Mouse (Mus musculus): ENCODE measurements around the gene Kif18b. TPM values are rescaled to one million over a fixed set of nuclear protein-coding genes. Genes with fewer than 3 reads are reported as not detected.

The Kif18b gene
- polyA plus RNA-seq, 1 experiment: 0.40 TPM

DNA sequence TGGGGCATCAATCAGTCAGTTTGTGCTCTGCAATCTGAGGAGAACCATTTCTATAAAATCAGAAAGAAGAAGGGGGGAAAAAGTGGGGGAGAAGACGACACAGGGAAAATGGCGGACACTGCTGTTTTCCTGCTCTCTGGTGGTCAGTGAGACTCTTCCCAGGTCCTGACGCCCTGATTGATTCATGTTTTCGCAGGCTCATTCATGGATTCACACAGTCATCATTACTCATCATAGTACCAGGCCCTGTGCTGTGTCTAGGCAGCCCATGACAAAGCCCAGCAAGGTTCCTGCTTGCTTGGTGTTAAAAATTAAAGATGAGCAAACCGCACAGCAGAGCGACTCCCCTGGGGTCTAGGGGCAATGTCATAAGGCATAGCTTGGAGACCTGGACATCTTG is 33.5 kb upstream of the Kif18b start:
- H3K4me3 ChIP-seq (ENCODE audit: insufficient read depth, low read length): no peak overlapping the region
- no peak overlapping the region for H3K27ac ChIP-seq (ENCODE audit: insufficient read depth, low read length)
- no peaks in the 10 kb centered on the region for H3K4me1 ChIP-seq (ENCODE audit: control insufficient read depth, insufficient read depth, low read length)
- no peak for TF ChIP-seq CTCF (IDR thresholded peaks at IDR 0.05; ENCODE audit: extremely low read depth, insufficient read depth, low read length)

DNA sequence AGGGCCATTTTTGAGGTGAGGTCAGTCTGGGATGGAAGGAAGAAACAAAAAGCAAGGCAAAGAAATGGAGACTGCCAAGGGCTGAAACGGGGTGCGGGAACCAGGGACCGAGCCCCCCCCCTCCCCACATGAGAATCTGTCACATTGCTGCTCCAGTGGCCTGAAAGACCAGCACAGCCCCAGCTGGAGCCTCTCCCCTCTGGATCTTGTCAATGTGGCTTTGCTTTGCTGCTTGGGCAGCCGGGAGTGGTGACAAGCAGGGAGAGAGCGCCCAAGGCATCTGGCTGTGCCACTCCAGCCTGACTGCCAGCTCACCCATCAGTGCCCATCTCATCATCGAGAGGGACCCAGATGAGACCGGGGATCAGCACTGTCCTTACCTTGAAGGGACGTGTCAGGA is 32.8 kb upstream of the Kif18b start:
- no peak for TF ChIP-seq CTCF (IDR thresholded peaks at IDR 0.05; ENCODE audit: extremely low read depth, insufficient read depth, low read length)
- no peak for TF ChIP-seq POLR2A (IDR thresholded peaks at IDR 0.05; ENCODE audit: extremely low read depth, insufficient read depth, low read length)
- no peak overlapping the region for H3K27ac ChIP-seq (ENCODE audit: insufficient read depth, low read length)
- no peaks in the 10 kb centered on the region for H3K4me1 ChIP-seq (ENCODE audit: control insufficient read depth, insufficient read depth, low read length)

DNA sequence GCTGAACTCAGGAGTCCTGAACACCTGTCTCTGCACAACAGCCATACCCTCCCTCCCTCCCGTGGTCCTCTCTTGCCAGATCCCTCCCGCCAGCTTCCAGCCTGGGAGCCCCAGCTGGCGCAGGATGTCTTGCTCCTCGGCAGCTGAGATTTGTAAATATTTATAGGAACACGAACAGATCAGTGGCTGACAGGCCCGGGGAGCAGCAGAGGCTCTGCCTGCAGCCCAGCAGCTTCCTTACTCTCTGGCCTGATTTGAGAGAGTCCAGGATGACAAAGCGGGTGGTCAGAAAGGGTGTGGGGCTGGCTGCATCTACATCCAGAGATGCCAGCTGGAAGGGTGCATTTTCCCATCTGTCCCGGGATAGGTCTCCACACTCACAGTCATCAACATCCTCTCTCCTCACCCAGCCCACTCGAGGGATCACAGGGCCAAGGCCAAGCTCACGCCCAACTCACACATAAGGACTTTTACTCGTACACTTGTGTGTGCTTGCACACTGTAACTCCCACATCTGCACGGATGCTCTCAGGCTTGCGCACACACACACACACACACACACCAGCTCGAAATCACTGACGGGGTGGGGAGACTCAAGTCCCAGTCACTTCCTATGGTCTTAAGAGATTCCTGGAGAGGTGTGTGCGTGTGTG is 32.2 kb upstream of the Kif18b start:
- H3K4me3 ChIP-seq (ENCODE audit: insufficient read depth, low read length): no peak overlapping the region

More for the DNA sequence above, 32.8 kb upstream of the Kif18b start:
- no peak overlapping the region for H3K4me3 ChIP-seq (ENCODE audit: insufficient read depth, low read length)

DNA sequence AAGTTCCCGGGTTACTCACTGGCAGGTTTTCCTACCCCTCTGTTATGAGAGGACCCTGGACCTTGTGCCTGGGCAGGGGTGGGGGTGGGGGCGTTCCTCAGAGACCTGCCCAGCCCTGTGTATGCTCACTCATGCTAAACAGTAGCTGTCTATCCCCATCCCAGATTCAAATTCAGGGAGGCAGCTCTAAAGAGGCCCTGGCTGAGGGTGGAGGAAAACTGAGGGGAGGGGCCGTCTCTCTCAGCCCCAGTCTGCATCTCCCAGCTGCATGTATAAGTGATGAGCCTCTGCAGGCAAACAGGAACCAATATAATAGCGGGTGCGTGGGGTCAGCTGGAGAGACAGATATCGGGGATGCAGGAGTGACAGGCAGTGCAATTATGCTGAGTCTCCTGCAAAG is 28.0 kb upstream of the Kif18b start:
- TF ChIP-seq CTCF (IDR thresholded peaks at IDR 0.05; ENCODE audit: extremely low read depth, insufficient read depth, low read length) (no peak), POLR2A (IDR thresholded peaks at IDR 0.05; ENCODE audit: extremely low read depth, insufficient read depth, low read length) (no peak)
- Histone ChIP-seq H3K4me3 (ENCODE audit: insufficient read depth, low read length) (no peak overlapping the region), H3K27ac (ENCODE audit: insufficient read depth, low read length) (no peak overlapping the region), H3K4me1 (ENCODE audit: control insufficient read depth, insufficient read depth, low read length) (0 out of 2 replicates have a peak, but pooled peaks cover 2% of the 10 kb centered on the region)

More for the DNA sequence above, 32.2 kb upstream of the Kif18b start:
- H3K4me1 ChIP-seq (ENCODE audit: control insufficient read depth, insufficient read depth, low read length): no peaks in the 10 kb centered on the region
- H3K27ac ChIP-seq (ENCODE audit: insufficient read depth, low read length): no peak overlapping the region
- TF ChIP-seq POLR2A (IDR thresholded peaks at IDR 0.05; ENCODE audit: extremely low read depth, insufficient read depth, low read length): no peak
- TF ChIP-seq CTCF (IDR thresholded peaks at IDR 0.05; ENCODE audit: extremely low read depth, insufficient read depth, low read length): no peak

DNA sequence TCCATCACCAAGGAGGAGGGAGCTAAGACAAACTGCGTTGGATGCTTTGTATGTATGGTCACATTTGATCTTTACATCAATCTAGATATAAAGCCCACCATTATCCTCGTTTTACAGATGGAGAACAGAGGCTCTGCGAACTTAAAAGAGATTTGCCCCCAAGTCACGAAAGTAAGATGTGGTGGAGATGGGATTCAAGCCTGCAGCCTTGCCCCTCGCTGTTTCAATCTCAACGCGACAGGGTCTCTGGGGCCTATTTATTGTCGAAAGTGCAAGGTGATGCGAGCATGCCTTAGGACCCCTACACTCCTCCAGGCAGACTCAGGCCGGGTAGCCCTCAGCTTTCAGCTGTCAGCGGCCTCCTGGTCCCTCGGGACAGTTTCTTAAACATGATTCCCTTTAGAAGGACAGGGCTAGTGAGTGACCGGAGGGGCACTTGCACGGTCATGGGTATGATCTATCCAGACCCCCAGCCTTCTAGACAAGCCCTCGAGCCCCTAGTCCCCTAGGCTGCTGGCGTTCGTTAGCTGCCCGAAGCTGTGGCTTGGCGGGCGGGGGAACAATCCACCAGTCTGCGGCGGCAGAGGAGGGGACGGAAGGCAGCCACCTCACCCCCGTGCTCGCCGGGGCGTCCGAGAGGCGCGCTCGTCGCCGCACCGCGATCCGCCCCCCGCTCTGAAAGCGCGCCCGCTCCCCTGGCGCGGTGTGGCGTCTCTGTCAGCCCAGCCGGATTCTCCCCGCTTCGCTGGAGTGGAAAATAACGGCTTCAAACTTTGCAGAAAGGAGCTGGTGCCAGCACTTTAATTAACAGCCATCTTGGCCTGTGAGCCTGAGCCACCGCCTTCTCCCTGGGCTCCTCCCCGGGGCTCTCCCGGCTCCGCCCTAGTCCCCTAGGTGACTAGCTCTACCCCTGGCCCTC is 23.4 kb upstream of the Kif18b start:
- 0 out of 2 replicates have a peak overlapping the region, but pooled peaks have one; percentile 3 for H3K4me3 ChIP-seq (ENCODE audit: insufficient read depth, low read length)
- no peak overlapping the region for H3K27ac ChIP-seq (ENCODE audit: insufficient read depth, low read length)
- TF ChIP-seq POLR2A (IDR thresholded peaks at IDR 0.05; ENCODE audit: extremely low read depth, insufficient read depth, low read length) (no peak), CTCF (IDR thresholded peaks at IDR 0.05; ENCODE audit: extremely low read depth, insufficient read depth, low read length) (no peak)
- 0 out of 2 replicates have a peak, but pooled peaks cover 2% of the 10 kb centered on the region for H3K4me1 ChIP-seq (ENCODE audit: control insufficient read depth, insufficient read depth, low read length)

DNA sequence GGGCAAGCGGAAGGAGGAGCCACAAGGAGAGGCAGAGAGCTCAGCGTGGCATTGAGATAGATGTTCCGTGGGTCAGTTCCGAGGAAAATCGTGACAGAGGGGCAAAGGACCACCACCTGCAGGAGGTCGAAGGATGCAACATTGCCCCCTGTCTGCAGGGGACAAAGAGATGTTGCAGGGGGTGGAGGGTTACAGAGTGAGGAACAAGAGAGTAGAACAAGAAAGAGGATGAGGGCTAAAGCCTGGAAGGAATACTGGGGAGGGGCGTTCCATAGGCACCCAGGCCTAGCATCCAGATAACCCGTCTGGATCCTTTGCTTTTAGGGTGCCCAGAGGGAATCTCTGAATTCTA is 22.0 kb upstream of the Kif18b start:
- 0 out of 2 replicates have a peak overlapping the region, but pooled peaks have one; percentile 6 for H3K4me3 ChIP-seq (ENCODE audit: insufficient read depth, low read length)
- H3K4me1 ChIP-seq (ENCODE audit: control insufficient read depth, insufficient read depth, low read length): 0 out of 2 replicates have a peak, but pooled peaks cover 2% of the 10 kb centered on the region
- H3K27ac ChIP-seq (ENCODE audit: insufficient read depth, low read length): no peak overlapping the region
- TF ChIP-seq POLR2A (IDR thresholded peaks at IDR 0.05; ENCODE audit: extremely low read depth, insufficient read depth, low read length) (no peak), CTCF (IDR thresholded peaks at IDR 0.05; ENCODE audit: extremely low read depth, insufficient read depth, low read length) (no peak)

DNA sequence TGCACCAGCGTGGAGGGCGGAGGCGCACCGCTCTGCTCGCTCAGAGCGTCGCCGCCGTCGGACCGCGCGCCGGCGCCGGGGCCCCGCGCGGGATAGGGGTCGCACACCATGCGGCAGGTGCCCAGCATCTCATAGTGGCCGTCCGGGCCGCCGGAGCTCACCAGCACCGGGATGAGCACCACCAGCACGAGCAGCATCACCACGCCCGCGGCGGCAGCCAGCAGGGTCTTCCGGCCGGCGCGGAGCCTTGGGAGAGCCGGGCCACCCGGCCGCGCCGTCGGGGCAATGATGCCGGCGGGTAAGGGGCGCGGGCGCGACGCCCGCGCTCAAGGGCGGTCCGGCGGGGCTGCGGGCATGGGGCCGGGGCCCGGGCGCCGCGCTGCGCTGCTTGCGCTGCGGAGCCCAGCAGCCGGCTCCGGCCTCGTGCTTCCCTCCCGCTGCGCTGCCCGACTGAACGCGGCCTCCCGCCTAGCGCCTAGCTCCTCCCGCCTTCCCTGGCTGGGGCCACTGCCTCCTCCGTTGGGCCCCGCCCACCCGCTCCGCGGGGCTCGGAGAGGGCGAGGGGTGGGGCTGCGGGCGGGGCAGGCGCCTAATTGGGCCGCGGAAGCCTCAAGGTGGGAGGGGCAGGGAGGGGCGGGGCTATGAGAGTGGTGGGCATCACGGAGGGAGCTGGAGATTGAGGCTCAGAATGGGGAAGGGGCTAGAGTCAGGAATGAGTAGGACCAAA is 21.5 kb upstream of the Kif18b start, which contains the start of gene C1ql1:
C1ql1 (minus strand) TSS at position 424 of the 727 bp plus-strand sequence.
- H3K4me3 ChIP-seq (ENCODE audit: insufficient read depth, low read length): peak within 1 kb of the TSS; percentile 12; the same call in 1 of the 2 replicates
- peak; percentile 17; the same call in 1 of the 2 replicates for TF ChIP-seq POLR2A (IDR thresholded peaks at IDR 0.05; ENCODE audit: extremely low read depth, insufficient read depth, low read length)
- no peak for TF ChIP-seq CTCF (IDR thresholded peaks at IDR 0.05; ENCODE audit: extremely low read depth, insufficient read depth, low read length)
- H3K4me1 ChIP-seq (ENCODE audit: control insufficient read depth, insufficient read depth, low read length): 0 out of 2 replicates have a peak, but pooled peaks cover 2% of the 10 kb centered on the region
- no peak within 1 kb of the TSS for H3K27ac ChIP-seq (ENCODE audit: insufficient read depth, low read length)

DNA sequence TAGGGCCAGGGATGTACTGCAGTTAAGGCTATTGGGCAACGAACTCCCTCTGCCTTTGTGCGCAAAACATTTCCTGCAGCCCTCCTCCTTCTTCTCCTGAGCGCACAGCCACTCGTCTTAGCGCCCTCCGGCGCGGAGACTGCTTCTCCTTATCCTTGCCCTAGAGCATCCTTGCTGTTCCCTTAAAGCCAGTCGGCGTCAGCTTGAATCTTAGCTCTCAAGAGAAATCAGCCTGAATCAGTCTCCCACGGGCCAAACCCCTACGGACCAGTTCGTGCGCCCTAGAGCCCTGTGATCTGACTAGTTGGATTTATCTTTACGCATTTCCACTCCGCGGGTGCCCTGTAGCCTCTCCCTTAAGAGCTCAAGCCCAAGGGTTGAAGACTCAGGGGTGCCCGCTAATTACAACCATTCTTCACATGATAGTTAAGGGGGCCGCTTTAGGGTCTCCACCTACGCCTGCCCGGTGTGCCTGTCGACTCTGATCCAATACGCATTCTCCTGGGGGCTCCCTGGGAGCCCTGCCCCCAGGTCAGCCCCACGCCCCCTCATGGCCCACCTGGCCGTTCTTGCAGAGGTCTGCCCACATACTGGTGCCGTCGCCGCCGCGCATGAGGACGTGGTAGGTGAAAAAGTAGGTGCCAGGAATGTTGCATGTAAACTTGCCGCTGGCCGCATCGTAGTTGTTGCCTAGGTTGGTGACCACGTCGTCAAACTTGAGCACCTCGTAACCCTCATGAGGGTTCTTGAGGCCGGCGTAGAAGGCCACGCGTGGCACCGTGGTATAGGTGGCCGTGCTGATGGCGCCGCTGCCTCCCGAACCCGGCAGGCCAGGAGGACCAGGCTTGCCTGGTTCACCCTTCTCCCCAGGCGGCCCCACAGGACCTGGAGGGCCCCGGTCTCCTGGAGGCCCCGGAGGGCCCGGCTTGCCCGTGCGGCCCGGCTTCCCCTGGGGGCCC is 20.7 kb upstream of the Kif18b start:
- Histone ChIP-seq H3K4me3 (ENCODE audit: insufficient read depth, low read length) (peak overlapping the region; percentile 12; the same call in 1 of the 2 replicates), H3K27ac (ENCODE audit: insufficient read depth, low read length) (no peak overlapping the region), H3K4me1 (ENCODE audit: control insufficient read depth, insufficient read depth, low read length) (0 out of 2 replicates have a peak, but pooled peaks cover 2% of the 10 kb centered on the region)
- TF ChIP-seq CTCF (IDR thresholded peaks at IDR 0.05; ENCODE audit: extremely low read depth, insufficient read depth, low read length) (no peak), POLR2A (IDR thresholded peaks at IDR 0.05; ENCODE audit: extremely low read depth, insufficient read depth, low read length) (no peak)

All from cortical plate, adult 2 months (tissue).